Mouse (Mus musculus) lung, adult 2 months (tissue): ENCODE data around the gene Ttll1. TPM values are rescaled to one million over a fixed set of nuclear protein-coding genes. Genes with fewer than 3 reads are reported as not detected.

Experiments used
- DNase-seq: peaks from one replicate; pipeline ENCODE4 v3.0.0; 2022
- H3K4me1 ChIP-seq: fragments of 200-500 bp; 2 replicates; pipeline ENCODE4 v1.6.1; 2011; ENCODE audit warnings: low read length; ENCODE audit not compliant: control insufficient read depth, insufficient read depth
- H3K4me3 ChIP-seq: fragments of 200-500 bp; replicated peaks from 2 replicates; pipeline ENCODE3; 2011; ENCODE audit warnings: low read depth, mild to moderate bottlenecking, control low read depth, low read length; ENCODE audit errors: extremely low read depth
- CTCF ChIP-seq: fragments of 200-500 bp; IDR thresholded peaks from 2 replicates; pipeline ENCODE4 v1.5.1; 2011; ENCODE audit warnings: mild to moderate bottlenecking, low read length, control low read depth; ENCODE audit not compliant: insufficient read depth
- POLR2A ChIP-seq: fragments of 200-500 bp; IDR thresholded peaks from 2 replicates; pipeline ENCODE4 v1.6.1; 2011; ENCODE audit warnings: low read depth, mild to moderate bottlenecking, control low read depth, low read length, borderline replicate concordance; ENCODE audit errors: extremely low read depth
- WGBS: fragments of 180-500 bp; shearing (Covaris S2); methylation state at CpG from one replicate; pipeline ENCODE4 v1.1.7; 2018; 5-methylcytosine and 5-hydroxymethylcytosine counted together
- polyA plus RNA-seq: library from polyadenylated mRNA; depleted of rRNA; stranded (reverse); fragments of >200 nt; gene quantifications from 2 replicates; pipeline ENCODE4 v1.2.3, GENCODE M21; 2012

Ttll1 gene
- polyA plus RNA-seq, 1 experiment, result 12.6 TPM

DNA sequence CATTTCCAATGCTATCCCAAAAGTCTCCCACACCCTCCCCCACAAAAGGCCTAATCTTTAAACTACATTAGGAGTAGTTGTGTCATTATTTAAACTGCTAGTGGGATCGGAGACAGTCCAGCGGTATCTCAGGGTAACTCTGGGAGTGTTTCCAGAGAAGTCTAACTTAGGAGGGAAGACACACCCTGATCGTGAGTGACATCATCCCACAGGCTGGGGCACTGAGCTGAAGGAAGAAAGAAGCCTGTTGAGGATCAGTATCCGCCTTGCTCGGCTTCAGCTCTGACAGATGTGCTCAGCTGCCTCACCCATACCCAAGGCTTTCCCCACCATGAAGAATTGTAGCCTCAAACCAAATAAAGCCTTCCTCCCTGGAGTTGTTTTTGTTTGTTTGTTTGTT, 18.8 kb downstream of the Ttll1 start:
- H3K4me3 ChIP-seq, result no peak overlapping the region
- 52% methylated on average over 5 of the region's 5 CpGs for WGBS
- H3K4me1 ChIP-seq, result no peaks in the 10 kb centered on the region
- no peak for DNase-seq
- no peak for TF ChIP-seq CTCF
- no peak for TF ChIP-seq POLR2A

DNA sequence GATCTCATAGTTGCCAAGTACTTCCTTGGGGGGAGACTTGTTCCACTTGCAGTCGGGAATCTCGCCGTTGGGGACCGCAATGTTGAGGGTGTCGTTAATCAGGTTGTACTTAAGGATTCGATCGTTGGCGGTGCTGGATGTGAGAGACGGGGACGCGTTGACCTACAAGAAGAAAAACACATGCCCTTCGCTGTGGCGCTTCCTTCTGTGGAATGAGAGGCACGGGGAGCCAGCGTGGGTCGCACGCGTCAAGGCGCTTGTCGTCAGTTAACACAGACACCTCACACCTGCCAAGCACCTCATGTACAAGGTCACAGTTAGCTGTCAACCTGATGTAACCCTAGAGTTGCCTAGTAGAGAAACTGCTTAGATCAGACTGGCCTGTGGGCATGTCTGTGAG, 21.2 kb downstream of the Ttll1 start:
- no peak for TF ChIP-seq POLR2A
- no peak for TF ChIP-seq CTCF
- no peak for DNase-seq
- H3K4me3 ChIP-seq, result no peak overlapping the region
- H3K4me1 ChIP-seq, result no peaks in the 10 kb centered on the region
- 88% methylated on average over 20 of the region's 20 CpGs for WGBS

DNA sequence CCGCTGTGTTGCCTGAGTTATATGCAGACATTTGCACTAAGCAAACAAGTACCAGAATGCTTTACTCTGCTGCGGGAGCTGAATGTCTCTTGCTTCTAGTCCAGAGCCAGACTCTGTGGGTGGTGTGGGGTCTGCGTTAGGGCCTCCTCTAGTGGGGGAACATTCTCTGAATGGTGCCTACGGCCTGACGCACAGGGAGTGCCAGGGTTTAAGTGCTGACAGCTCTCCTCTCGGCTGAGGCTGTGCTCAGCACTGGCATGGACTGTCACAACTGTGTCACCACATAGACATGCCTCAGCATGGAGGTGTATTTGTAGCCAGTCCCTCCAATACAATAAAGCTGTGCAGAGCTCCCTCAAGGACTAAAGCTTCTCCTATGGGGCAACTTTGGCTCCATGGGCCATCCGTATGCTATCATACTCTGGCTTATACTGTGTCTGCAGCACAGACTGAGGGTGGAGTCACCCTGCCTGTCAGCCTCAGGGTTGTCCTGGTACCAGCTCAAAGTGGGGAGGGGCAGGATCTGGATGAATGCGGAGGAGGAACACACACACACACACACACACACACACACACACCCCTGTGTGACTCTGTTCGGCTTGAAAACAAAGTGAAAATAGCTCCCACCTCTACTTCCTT, 23.1 kb downstream of the Ttll1 start:
- DNase-seq, result no peak
- TF ChIP-seq POLR2A, result no peak
- no peak for TF ChIP-seq CTCF
- WGBS, result 62% methylated on average over 9 of the region's 9 CpGs

DNA sequence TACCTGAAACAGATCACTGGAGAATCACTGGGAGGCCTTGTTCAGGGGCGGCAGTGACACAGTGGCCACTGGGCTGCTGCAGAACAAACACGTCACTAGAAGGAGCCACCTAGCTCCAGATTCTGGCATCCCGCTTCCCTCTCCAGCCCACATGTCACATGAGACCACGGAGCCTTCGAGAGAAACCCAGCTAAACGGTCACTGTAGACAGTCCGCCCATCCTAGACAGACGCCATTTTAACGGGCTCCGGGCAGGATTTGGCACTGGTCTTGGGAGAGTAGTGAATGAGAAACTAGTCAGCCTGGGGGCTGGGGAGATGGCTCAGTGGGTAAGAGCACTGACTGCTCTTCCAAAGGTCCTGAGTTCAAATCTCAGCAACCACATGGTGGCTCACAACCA, 26.4 kb downstream of the Ttll1 start:
- no peak overlapping the region for H3K4me3 ChIP-seq
- H3K4me1 ChIP-seq, result no peaks in the 10 kb centered on the region
- no peak for DNase-seq
- 93% methylated on average over 10 of the region's 10 CpGs for WGBS
- no peak for TF ChIP-seq CTCF
- TF ChIP-seq POLR2A, result no peak

More for the DNA sequence above, 23.1 kb downstream of the Ttll1 start:
- Histone ChIP-seq H3K4me1 (no peaks in the 10 kb centered on the region), H3K4me3 (no peak overlapping the region)

DNA sequence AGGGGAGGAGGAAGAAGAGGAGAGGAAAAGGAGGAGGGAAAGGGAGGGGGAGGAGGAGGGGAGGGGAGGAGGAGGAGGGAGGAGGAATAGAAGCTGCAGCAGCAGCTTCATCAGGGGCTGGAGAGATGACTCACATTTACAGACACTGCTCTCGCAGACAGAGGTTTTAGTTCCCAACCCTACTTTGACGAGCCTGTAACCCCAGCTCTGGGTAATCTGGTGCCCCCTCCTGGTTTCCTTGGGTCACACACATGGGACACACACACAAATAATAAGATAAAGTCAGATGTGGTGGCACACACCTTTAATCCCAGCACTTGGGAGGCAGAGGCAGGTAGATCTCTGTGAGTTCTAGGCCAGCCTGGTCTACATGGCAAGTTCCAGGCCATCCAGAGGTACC, 27.2 kb downstream of the Ttll1 start:
- DNase-seq, result no peak
- TF ChIP-seq CTCF, result peak; percentile 46
- TF ChIP-seq POLR2A, result no peak

DNA sequence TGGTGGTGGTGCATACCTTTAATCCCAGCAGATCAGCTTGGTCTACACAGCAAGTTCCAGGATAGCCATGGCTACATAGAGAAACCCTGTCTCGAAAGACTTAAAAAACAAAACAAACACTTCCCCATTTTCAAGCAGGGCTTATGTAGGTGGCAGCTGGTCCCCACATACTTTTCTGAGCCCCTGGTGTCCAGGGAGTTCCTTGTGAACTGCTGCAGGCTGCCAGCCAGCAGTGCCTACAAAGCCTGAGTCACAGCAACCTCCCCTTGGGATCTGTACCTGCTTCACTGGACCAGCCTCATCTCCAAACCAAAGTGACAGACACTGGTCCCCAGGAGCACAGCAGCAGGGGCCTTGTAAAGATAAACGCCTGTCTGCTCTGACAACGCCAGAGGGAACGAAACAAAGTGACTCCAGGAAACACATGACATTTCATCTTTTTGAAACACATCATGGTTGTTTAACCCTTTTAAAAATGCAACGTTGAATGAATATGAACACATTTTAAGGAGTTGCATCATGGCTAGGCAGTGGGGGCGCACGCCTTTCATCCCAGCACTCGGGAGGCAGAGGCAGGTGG, 28.0 kb downstream of the Ttll1 start:
- Histone ChIP-seq H3K4me3 (no peak overlapping the region), H3K4me1 (no peaks in the 10 kb centered on the region)
- TF ChIP-seq CTCF (no peak), POLR2A (no peak)
- WGBS, result 72% methylated on average over 8 of the region's 8 CpGs
- no peak for DNase-seq

More for the DNA sequence above, 27.2 kb downstream of the Ttll1 start:
- WGBS, result 32% methylated on average over 2 of the region's 2 CpGs
- no peaks in the 10 kb centered on the region for H3K4me1 ChIP-seq
- H3K4me3 ChIP-seq, result no peak overlapping the region

DNA sequence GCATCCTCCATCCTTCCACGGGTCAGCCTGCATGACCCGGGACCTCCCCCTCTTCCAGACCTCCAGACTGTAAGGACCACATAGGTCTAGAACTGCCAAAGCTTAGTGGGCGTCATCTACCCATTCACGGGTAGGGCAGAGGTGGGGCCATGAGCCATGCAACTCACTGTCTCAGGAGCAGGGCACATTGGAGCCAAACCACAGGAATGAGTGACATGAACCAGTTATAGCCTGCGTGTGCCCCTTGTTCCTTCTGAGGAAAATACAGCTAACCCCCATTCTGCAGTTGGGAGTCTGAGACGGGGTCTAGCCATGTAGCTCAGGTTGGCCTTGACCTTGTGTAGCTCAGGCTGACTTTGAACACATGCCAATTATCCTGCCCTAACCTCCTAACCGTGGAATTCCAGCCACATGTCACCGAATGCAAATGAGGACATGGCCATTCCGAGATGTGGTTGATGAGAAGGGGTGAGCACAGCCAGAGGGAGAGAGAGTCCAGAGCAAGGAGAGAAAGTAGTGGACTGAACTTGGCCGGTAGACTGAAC, 29.4 kb downstream of the Ttll1 start:
- DNase-seq, result no peak
- H3K4me1 ChIP-seq, result no peaks in the 10 kb centered on the region
- no peak for TF ChIP-seq POLR2A
- no peak for TF ChIP-seq CTCF
- H3K4me3 ChIP-seq, result no peak overlapping the region
- WGBS, result 68% methylated on average over 10 of the region's 10 CpGs

DNA sequence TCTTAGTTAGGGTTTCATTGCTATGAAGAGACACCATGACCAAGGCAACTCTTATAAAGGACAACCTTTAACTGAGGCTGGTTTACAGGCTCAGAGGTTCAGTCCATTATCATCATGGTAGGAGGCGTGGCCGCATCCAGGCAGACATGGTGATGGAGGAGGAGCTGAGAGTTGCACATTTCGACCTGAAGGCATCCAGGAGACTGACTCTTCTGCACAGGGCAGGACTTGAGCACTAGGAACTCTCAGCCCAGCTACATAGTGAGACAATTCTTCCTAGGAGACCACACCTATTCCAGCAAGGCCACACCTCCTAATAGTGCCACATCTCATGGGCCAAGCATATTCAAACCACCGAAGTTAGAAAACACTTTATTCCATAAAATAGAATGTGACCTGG, 30.9 kb downstream of the Ttll1 start:
- WGBS, result 86% methylated on average over 4 of the region's 4 CpGs
- DNase-seq, result no peak
- no peak overlapping the region for H3K4me3 ChIP-seq
- TF ChIP-seq CTCF (no peak), POLR2A (no peak)
- H3K4me1 ChIP-seq, result no peaks in the 10 kb centered on the region; the same call in 1 of the 2 replicates

DNA sequence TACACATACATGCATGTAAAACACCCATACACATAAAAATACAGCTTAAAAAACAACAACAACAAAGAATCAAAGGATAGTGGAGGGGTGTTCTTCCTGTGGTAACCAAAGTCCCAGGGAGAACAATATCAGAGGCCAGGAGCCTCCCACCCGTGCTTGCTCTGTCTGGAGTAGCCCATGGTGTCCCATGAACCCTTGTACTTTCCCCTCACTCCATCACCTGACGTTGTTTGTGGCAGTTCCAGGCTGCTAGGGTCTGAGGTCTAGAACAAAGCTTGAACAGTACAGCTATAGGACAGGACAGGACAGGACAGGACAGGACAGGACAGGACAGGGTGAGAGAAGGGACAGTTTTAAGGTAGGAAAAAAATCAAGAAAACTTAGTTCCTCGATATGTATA, 32.6 kb downstream of the Ttll1 start:
- WGBS, result 73% methylated on average over 3 of the region's 3 CpGs
- Histone ChIP-seq H3K4me1 (peaks cover 9% of the 10 kb centered on the region), H3K4me3 (no peak overlapping the region)
- no peak for DNase-seq
- no peak for TF ChIP-seq POLR2A
